Mouse (Mus musculus): ENCODE data around the gene Nrgn.

The Nrgn gene

DNA sequence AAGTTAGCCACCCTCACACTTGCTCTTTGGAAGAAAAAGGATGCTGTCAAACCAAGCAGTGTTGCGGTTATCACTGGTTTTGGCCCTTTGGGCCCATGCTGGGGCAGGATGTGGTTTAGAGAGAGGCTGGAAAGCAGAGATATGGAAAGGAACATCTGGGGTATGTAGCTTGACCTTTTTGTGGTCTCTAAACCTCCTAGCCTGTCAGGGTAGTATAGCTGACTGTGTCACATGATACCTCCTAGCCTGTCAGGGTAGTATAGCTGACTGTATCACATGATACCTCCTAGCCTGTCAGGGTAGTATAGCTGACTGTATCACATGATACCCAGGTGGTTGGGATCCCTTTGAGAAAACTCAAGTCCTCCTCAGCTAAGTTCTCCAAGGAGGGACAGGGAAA lies 1.6 kb upstream of the Nrgn start:
- no peak for DNase-seq

DNA sequence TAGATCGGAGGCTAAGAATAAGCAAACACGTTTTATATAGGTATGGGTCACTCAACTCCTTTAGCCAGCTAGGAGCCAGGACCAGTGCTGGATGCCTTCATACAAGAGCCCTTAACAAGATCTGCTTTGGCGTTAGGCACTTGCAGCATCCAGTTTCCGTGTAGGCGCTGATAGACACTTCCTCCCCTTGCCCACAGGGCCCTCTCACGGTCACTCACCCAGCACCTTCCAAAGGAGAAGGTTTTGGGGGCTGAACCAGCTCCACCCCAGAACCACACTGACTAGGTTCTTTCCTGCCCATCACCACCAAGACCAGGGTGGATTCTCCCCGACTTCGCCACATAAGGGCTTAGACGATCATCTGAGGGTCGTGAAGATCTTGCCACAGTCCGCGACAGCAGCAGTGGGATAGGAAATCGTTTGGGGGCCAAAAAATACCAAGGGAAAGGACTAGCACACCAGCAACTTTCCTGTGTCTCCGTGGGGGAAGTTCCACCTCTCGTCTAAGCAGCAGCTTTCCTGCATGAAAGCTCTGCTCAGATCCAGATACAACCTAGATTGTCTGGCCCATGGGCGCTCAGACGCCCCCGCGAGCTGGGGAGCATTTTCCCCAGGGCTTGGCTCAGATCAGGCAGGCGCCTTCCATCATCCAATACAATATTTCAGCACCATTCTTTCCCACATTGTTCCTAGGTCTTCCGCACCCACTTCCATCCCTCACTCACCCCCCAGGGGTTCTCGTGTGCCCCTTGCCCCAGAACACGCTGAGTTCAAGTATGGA lies 763 bp downstream of the Nrgn start:
- DNase-seq = no peak

DNA sequence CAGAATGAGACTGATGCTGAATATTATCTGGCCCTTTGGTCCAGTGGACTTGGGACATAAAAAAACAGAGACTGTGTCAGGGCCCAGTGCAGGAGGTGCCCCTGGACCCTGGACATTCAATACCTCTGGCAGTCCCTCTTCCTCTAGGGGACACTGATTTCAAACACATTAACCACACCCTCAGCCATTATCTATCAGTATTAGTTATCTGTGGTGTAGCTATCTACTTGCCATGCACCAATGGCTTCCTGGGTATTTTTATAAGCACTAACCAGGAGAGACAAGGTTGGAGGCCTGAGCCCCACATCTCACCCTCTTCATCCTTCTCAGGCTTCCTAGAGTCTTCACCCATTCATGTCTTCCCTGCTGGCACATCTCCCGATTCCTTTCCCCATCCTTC lies 2.3 kb downstream of the Nrgn start:
- DNase-seq = no peak

DNA sequence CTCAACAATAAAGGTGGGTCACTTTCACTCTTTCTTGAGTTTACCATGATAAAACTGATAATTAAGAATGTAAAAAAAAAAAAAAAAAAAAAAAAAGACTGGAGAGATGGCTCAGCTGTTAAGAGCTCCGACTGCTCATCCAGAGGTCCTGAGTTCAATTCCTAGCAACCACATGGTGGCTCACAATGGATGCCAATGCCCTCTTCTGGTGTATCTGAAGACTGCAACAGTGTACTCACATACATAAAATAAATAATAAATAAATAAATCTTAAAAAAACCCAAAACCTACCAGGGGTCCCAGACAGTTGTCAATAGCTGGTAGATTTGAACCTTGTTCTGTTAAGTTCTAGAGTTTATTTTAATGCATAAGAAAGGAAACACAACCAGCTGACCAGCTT lies 5.8 kb downstream of the Nrgn start:
- no peak for DNase-seq

DNA sequence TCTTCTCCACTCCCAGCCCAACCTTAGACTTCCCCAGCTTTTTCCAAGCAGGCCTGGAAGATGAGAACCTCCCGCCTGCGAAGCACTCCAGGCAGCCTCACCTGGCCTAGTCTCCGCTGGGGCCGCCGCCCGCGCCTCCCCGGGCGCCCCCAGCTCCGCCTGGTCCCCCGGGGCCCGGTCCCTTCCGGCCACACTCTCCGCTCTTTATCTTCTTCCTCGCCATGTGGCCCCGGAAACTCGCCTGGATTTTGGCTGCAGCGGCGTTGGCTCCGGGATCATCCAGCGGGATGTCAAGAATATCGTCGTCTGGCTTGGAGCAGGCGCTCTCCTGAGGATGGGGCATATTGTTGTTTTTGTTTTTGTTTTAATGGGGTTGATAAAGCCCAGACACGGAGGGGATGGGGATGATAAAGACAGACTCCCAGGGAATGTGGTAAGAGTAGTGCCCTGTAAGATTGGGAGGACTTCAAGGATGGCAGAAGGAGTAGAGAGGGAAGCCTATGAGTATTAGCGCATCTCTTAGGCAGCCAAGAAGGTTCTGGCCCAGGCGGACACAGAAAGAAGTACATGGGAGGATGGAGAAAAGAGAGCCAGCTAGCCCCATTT lies 6.8 kb downstream of the Nrgn start:
- no peak for DNase-seq

DNA sequence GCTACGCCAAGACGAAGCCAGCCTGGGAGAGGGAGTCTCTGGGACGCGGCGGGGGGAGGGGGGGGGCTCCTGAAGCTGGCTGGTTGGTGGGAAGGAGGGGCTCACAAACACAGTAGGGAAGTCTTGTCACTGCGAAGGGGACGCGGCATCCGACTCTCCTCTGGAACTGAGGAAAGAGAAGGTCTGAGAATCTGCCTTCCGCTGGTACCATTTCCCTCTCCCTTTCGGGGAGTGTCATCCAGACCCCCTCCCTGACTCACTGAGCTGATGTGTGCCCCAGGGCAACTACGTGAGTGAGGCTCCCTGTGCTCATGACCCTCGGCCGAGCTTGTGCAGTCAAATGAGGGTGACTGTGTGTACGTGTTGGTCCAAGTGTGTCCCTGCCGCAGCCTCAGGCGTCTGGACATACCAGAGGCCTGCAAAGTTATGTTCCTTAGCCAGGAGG lies 7.5 kb downstream of the Nrgn start:
- DNase-seq = no peak

DNA sequence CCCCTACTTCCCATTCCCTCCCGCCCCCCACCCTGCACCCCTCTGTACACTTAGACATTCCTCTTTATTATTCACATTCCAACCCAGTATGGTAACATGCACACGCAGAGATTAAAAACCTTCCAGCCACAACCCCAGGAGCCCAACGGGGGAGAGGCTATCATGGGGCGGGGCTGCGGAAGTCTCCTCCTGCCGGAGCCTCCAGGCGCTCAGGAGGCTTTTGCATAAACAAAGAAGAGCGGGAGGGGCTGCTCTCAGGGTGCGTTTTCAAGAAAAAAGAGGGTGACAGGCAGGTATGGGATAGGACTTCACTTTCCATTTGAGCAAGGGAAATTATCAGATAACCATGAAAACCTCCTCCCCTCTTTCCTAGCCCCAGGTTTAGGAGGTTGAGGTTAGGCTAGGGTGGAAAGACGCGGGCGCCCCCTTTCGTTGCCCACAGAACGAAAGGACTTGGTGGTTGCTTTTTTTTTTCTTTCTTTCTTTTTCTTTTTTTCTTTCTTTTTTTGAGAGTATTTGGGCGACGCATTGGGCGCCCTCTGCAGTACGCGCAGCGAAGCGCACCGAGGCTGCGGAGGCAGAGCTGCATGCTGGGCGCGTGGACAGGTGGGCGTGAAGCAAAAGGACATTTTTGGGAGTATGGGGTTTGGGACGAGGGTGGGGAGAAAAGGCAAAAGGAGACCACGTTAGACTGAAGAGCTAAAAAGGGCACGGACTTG lies 8.1 kb downstream of the Nrgn start:
- DNase-seq = peak; percentile 67

DNA sequence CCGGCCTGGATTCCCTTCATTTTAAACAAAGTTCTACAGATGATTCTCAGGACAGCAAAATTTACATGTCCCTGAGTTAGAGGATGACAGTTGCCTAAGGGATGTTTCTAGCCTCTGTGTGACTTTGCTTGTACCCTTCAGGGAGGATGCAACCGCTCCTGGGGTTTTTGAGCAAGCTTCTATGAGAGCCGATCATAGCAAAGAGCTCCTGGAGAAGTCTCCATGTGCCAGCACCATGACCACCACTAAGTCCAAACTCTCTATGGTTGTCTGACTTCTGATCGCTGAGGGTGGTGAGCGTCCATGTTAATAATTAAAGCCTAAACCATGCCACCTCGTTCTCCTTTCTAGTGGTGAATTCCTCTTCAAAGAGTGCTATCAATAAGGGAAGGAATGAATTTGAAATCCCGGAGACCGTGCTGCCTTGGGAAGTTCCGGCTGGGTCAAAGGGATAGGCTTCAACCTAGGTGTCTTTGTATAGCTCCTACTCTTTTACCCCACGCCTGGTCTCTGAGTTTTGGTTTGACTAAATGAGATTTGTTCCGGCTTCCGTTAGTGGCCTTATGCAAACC lies 8.7 kb downstream of the Nrgn start:
- no peak for DNase-seq

DNA sequence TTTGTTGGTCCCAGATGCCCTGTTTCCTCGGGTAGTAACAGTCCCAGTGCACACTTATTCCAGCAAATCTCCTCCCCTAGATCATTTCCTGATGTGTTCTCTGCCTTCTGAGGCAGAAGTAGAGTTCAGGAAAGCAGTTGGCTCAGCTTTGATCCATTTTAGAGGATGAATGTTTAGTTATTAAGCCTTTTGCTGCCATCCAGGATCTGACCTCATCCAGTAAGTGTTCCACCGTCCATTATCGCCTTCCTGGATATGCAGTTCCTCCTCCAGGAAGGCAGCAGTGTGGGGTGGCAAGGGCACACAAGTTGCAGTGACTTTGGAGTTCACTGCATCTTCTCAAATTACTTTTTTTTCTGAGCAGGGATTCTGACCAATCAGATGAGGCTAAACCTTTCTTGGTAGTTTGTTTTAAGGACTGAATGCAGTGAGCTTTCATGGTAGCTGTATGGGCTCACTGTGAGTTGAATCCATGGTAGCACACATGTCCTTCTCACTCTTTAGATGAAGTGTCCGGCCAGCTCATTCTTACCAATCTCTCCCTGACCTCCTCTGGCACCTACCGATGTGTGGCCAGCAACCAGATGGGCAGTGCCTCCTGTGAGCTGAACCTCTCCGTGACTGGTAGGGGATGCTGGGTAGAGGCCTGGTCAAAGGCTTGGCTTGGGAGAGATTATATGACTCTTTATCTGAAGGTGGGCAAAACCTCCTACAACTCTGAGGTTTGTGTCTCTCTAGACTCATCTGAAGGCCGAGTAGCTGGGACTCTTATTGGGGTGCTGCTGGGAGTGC lies 10.7 kb downstream of the Nrgn start:
- no peak for DNase-seq

DNA sequence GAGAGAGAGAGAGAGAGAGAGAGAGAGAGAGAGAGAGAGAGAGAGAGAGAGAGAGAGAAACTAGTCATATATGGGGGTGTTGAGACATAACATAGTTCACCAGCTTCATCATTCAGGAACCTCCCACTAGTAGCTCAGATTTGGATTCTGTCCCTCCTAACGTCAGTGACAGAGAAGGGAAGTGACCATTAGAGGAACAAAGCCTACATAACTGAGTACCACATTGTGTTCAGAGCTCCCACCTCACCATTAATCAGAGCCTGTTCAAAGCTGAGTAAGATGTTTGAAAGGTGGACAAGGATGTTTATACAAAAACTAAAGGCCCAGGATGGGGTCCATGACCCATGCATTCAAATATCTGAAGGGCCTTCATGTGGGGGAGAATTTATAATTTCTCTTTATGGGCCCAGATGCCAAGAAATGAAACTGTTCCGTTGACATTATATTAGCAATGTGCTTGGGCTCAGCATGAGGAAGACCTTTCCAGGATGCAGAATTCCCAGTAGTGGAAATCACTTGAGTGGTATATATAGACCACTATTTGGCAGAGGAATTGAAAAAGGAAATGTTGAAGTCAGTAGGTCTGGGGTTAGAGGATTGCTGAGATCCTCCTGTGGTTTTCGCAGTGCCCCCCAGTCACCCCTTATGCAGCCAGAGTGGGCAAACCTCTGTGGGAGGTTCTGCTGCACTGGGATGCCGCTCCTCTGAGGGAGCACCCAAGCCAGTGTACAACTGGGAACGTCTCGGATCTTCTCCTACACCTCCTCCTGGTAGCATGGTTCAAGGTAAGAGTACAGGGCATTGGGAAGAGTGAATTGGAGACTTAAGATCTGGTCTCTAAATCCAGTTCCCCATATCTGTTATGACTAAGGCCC lies 11.8 kb downstream of the Nrgn start:
- DNase-seq = no peak

DNA sequence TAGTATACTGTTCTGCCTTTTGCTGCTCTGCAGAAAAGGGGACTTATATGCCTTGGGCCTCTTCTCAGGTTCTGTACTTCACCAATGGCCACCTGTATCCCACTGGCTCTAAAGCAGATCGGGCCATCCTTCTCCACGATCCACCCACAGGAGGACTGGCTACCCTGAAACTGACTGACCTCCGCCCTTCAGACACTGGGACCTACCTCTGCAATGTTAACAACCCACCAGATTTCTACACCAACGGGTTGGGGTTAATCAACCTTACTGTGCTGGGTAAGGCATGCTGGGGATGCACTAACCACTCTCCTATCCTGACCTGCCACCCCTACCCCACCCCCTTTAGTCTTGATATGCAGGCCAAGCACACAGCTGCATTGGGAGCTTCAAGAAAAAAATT lies 12.5 kb downstream of the Nrgn start:
- DNase-seq = no peak

DNA sequence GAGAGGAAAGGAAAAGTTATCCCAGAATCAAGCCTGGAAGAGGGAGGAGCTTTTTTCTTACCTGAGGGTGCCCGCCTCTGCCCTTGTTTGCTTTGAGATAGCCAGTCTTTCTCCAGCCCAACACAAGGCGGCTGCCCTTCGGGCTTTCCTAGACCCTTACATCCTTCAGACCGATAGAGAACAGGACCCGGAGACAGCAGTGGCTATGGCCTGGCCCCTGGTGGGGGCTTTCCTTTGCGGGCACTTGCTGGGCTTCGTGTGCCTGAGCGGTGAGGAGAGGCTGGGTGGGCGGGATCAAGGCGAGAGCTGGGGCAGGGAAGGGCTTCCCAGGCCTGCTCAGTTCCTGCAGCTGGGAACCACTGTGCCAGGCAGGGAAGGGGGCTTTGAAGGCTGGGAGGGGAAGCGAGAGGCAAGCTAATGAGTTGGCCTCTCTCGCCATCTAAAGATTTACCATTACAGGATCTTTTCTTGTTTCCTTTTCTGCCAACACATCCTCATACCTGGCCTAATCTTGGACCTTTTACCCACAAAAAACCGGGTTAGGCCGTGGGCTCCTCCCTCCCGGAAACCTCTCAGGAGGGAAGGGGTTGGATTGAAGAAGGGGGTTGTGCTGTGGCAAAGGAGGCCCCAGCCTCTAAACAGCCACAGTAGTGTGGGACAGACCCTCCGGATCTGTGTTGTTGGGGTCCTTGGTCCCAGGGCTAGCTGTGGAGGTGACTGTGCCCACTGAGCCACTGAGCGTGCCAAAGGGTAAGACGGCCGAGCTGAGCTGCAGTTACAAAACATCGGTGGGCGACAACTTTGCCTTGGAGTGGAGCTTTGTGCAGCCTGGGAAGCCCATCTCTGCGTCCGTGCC lies 13.3 kb downstream of the Nrgn start, which contains the start of gene Vsig2:
Gene Vsig2 (plus strand): TSS at position 86 of the 856 bp plus-strand sequence.
- no peak for DNase-seq

DNA sequence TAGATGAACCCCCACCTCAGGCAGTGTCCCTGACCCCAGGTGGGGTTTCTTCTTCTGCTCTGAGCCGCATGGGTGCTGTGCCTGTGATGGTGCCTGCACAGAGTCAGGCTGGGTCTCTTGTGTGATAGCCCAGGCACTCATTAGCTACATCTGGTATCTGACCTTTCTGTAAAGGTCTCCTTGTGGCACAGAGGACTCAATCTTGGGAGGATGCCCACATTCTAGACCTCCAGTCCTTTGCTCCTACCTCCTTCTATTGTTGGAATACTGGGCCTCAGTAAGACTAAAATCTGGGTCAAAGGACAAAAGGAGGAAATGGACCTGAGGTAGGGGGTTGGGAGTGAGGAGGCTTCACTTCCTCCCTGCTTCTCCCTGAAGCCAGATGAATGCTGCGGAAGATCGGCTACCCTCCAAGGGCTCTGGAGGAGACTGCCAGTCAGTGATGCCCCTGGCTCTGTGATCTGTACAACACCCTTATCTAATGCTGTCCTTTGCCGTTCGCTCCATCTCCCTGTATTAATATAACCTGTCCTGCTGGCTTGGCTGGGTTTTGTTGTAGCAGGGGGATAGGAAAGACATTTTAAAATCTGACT lies 14.9 kb downstream of the Nrgn start:
- no peak for DNase-seq

DNA sequence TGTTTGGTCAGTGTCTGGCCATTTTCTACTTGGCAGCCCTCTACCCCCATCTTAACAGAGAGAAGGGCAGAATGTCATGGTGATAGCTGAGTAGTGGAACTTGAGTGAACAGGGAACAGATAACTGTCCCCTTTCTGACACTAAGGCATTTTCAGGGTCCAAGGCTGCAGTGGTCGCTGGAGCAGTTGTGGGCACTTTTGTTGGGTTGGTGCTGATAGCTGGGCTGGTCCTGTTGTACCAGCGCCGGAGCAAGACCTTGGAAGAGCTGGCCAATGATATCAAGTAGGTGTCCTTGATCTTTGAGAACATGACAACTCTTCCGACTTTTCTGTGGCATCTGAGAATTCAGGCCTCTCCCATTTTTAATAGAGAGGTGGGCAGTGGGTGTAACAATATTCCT lies 15.9 kb downstream of the Nrgn start:
- no peak for DNase-seq

DNA sequence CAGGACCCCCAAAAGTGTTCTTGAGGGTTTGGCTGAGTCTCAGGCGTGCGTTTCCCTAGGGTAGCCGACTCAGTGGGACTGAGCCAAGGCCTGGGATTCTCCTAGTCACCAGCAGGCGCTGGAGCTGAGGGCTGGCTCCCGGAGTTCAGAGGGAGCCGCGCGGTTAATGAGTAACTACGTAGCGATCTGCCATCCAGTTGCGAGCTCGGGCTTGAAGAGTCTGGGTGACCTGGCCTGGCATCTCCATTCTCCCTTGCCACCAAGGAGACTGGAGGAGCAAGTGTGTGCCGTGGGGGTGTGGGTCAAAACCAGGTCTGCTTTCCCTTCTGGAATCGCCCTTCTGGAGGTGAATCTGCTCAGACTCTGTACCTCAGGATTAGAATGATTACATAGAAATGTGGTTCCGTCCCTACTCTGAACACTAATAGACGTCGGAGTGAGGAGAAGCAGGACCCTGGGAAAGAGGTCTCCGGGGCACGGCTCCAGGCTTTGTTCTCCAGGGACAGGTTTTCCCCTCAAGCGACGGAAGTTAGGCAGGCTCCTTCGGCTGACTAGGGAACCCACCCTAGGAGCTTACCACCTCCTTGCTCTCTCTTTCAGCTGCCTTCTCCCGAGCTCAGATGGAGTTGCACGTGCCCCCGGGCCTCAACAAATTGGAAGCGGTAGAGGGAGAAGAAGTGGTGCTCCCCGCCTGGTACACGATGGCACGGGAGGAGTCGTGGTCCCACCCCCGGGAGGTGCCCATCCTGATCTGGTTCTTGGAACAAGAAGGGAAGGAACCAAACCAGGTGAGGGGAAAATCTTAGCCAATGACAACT lies 21.6 kb downstream of the Nrgn start:
- peak; percentile 60 for DNase-seq

DNA sequence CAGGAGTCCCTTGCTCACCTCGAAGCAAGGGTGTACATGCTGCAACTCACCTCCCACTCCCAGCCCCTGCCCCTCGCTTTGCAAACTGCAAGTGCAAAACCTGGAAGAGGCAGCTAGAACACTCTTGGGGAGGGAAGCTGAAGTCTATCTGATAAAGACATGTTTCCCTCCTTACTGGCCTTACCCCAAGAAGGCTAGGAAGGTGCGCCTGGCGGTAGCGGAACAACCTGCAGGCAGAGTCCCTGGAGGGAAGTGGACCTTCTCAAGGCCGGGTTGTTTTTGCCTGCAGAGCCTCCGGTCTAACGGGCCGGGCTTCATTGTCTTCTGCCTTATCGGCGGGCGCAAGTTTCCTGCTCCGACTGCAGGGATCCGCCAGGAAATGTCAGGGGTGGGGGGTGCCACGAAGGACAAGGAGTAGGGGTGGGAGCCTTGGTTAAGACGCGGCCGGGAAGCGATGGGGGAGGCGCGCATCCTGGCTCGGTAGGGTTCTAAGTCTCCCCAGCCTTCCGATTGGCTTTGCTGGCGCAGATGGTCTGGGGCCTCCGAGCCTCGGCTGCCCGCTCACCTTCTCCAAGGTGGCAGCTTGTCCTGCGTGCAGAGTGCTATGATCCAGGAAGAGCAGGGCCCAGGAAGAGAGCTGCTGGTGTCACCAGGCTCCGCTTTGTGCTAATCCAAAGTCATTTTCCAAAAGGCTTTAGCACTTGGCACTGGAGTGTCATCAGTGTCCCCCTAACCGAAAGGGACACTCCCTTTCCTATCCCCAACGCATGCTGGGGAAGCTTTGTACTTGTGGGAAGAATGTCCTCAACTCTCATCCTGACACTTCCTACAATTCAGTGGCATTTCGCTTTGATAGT lies 22.4 kb downstream of the Nrgn start:
- DNase-seq = peak; percentile 55

DNA sequence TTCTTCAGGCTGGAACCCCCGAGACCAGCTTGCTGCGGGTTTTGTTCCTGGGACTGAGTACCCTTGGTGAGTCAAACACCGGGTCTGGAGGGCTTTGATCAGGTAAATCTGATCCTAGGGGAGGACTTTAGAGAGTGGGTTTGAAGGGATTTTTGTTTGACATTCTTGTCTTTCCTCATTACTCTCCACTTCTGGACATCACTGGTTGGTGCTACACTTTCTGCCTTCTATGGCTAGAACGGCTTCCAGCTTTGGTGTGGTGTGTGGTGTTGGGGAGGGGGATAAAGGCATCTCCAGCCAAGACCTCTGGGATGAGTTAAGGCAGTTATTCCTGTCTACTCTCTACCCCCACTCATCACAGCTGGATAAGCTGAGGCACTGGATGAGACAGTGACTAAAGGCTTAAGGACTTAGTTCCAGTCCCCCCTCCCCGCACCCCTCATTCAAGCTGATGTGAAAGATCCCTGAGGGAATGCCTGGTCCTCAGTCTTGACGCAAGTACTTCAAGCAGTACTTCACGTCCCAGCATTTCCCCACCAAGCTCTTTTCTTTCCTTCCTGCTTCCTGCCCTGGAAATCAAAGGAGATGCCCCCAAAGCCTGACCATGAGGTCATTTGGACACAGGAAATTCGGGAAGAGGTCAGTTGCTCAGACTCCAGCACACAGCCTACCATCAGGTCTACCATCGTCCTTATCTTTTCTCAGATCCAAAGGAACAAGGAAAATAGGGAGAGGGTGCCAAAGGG lies 24.3 kb downstream of the Nrgn start:
- DNase-seq = no peak
